Mouse (Mus musculus) ES-E14 (cell line): ENCODE measurements around the gene Hrk. TPM values are rescaled to one million over a fixed set of nuclear protein-coding genes. Genes with fewer than 3 reads are reported as not detected.

ENCODE experiments used
- DNase-seq: peaks from one replicate; pipeline ENCODE4 v3.0.0-alpha.2; 2013; ENCODE audit warnings: low read depth, low spot score
- H3K27ac ChIP-seq: 2 replicates; pipeline ENCODE4 v1.5.1; 2012; ENCODE audit warnings: low read depth, mild to moderate bottlenecking, low read length, moderate library complexity, mixed read lengths; ENCODE audit not compliant: poor library complexity, insufficient read depth, severe bottlenecking
- H3K36me3 ChIP-seq: 2 replicates; pipeline ENCODE4 v1.6.1; 2012; ENCODE audit warnings: mild to moderate bottlenecking, low read length, moderate library complexity, mixed read lengths; ENCODE audit not compliant: control insufficient read depth, poor library complexity, insufficient read depth, severe bottlenecking
- H3K4me1 ChIP-seq, 2 experiments: fragments of 150-350 bp in 1 of 2; sonication (generic) in 1 of 2; 2 replicates each; pipeline ENCODE4 v1.6.1; 2012; ENCODE audit warnings: low read length in 2 of 2, mild to moderate bottlenecking in 1 of 2, mixed read lengths in 1 of 2; ENCODE audit not compliant: control insufficient read depth in 2 of 2, insufficient read depth in 2 of 2, poor library complexity in 1 of 2
- H3K4me3 ChIP-seq, 2 experiments: fragments of 150-350 bp in 1 of 2; sonication (generic) in 1 of 2; 2 replicates each; pipeline ENCODE4 v1.5.1; 2012; ENCODE audit warnings: low read length in 2 of 2, low read depth in 1 of 2, mild to moderate bottlenecking in 1 of 2, mixed read lengths in 1 of 2; ENCODE audit not compliant: insufficient read depth in 1 of 2, poor library complexity in 1 of 2, severe bottlenecking in 1 of 2
- H3K9ac ChIP-seq: 2 replicates; pipeline ENCODE4 v1.6.1; 2012; ENCODE audit warnings: low read depth, mild to moderate bottlenecking, low read length, mixed read lengths; ENCODE audit not compliant: poor library complexity, insufficient read depth, severe bottlenecking
- H3K9me3 ChIP-seq: fragments of 150-350 bp; sonication (generic); 2 replicates; pipeline ENCODE4 v1.6.1; 2012; ENCODE audit warnings: low read depth, mild to moderate bottlenecking, low read length; ENCODE audit not compliant: control insufficient read depth, insufficient read depth
- CHD2 ChIP-seq: IDR thresholded peaks from 2 replicates; pipeline ENCODE4 v1.6.1; 2014; ENCODE audit warnings: mild to moderate bottlenecking, low read depth, low read length, inconsistent platforms
- HCFC1 ChIP-seq: IDR thresholded peaks from 2 replicates; pipeline ENCODE4 v1.6.1; 2012; ENCODE audit warnings: low read length, inconsistent platforms, borderline replicate concordance; ENCODE audit not compliant: insufficient read depth
- MAFK ChIP-seq: IDR thresholded peaks from 2 replicates; pipeline ENCODE4 v1.6.1; 2014; ENCODE audit warnings: mild to moderate bottlenecking, low read depth, low read length, inconsistent platforms; ENCODE audit not compliant: insufficient read depth
- ZC3H11A ChIP-seq: IDR thresholded peaks from 2 replicates; pipeline ENCODE4 v1.6.1; 2012; ENCODE audit warnings: low read depth, mild to moderate bottlenecking, inconsistent platforms, low read length, borderline replicate concordance
- ZNF384 ChIP-seq: IDR thresholded peaks from 2 replicates; pipeline ENCODE4 v1.6.1; 2012; ENCODE audit warnings: low read depth, low read length, inconsistent platforms
- in situ Hi-C, 2 experiments: fragments of 600-800 bp; cut with MboI; formaldehyde crosslinking; loops; one replicate each; pipeline ENCODE4 v1.15.1; 2025; ENCODE audit warnings: low sequenced_read_pairs in 2 of 2, inconsistent platforms in 1 of 2; ENCODE audit not compliant: unreplicated experiment in 2 of 2
- total RNA-seq: library from RNA; depleted of rRNA; stranded (reverse); fragments of 300-350 nt; gene quantifications from 2 replicates; pipeline ENCODE4 v1.2.3, GENCODE M21; 2012

The Hrk gene
- total RNA-seq, 1 experiment: 0.36 TPM

- H3K9me3 ChIP-seq: no peaks in the 10 kb centered on the region
- no peaks in the 10 kb centered on the region for H3K36me3 ChIP-seq
- H3K4me1 ChIP-seq: peaks cover under 1 to 10% of the 10 kb centered on the region in 2 experiments; a peak in 1 of 4 replicates
- TF ChIP-seq HCFC1: no peak
- TF ChIP-seq ZC3H11A: no peak
- TF ChIP-seq MAFK: no peak
- TF ChIP-seq CHD2: no peak
- TF ChIP-seq ZNF384: no peak
- no peak overlapping the region for H3K4me3 ChIP-seq
- H3K27ac ChIP-seq: no peak overlapping the region
- no peak for DNase-seq
- H3K9ac ChIP-seq: no peak overlapping the region
- in situ Hi-C loops: loop anchor here in 1 of 2 experiments (25.0 kb wide), 1 partner anchor 1497 kb away; the partner anchor contains the start of gene Tbx3
Measured at GRCm38 (mm10) chr5:118165462-118165861, 1.0 kb downstream of the Hrk start.

- no peaks in the 10 kb centered on the region for H3K9me3 ChIP-seq
- in situ Hi-C loops: loop anchor here in 1 of 2 experiments (25.0 kb wide), 1 partner anchor 1495 kb away; the partner anchor contains the start of gene Tbx3
- no peak overlapping the region for H3K27ac ChIP-seq
Measured at GRCm38 (mm10) chr5:118167561-118167995, 3.1 kb downstream of the Hrk start.

GRCm38 (mm10) chr5:118169222-118170221 lies 5.1 kb downstream of the Hrk start:
- H3K27ac ChIP-seq: no peak overlapping the region

More at GRCm38 (mm10) chr5:118167561-118167995, 3.1 kb downstream of the Hrk start:
- Histone ChIP-seq H3K4me3 (no peak overlapping the region), H3K36me3 (no peaks in the 10 kb centered on the region), H3K4me1 (0 out of 4 replicates have a peak, but pooled peaks cover 0 to 6% of the 10 kb centered on the region in 2 experiments), H3K9ac (no peak overlapping the region)
- TF ChIP-seq HCFC1: no peak
- TF ChIP-seq ZNF384: no peak
- TF ChIP-seq MAFK: no peak
- TF ChIP-seq ZC3H11A: no peak
- no peak for TF ChIP-seq CHD2
- DNase-seq: no peak

GRCm38 (mm10) chr5:118170888-118171529 lies 6.6 kb downstream of the Hrk start:
- in situ Hi-C loops: loop anchor here in 1 of 2 experiments (25.0 kb wide), 1 partner anchor 1491 kb away; the partner anchor contains the start of gene Tbx3
- H3K27ac ChIP-seq: no peak overlapping the region
- H3K4me1 ChIP-seq: peaks cover 0 to 9% of the 10 kb centered on the region in 2 experiments; a peak in 1 of 4 replicates
- peak overlapping the region; percentile 2 to 90; a peak in 3 of 4 replicates for H3K4me3 ChIP-seq
- H3K9me3 ChIP-seq: no peaks in the 10 kb centered on the region
- no peak for TF ChIP-seq MAFK
- TF ChIP-seq HCFC1: no peak
- TF ChIP-seq ZC3H11A: no peak
- TF ChIP-seq CHD2: no peak
- TF ChIP-seq ZNF384: no peak
- no peaks in the 10 kb centered on the region for H3K36me3 ChIP-seq
- H3K9ac ChIP-seq: no peak overlapping the region
- DNase-seq: no peak

More at GRCm38 (mm10) chr5:118169222-118170221, 5.1 kb downstream of the Hrk start:
- no peak for DNase-seq
- H3K9me3 ChIP-seq: no peaks in the 10 kb centered on the region
- no peak for TF ChIP-seq MAFK
- TF ChIP-seq HCFC1: no peak
- TF ChIP-seq CHD2: no peak
- TF ChIP-seq ZC3H11A: no peak
- TF ChIP-seq ZNF384: no peak
- in situ Hi-C loops: loop anchor here in 1 of 2 experiments (25.0 kb wide), 1 partner anchor 1493 kb away; the partner anchor contains the start of gene Tbx3
- H3K36me3 ChIP-seq: no peaks in the 10 kb centered on the region
- peak overlapping the region; percentile 66 to 90 for H3K4me3 ChIP-seq
- H3K9ac ChIP-seq: peak overlapping the region; percentile 84
- peaks cover 0 to 9% of the 10 kb centered on the region in 2 experiments; a peak in 1 of 4 replicates for H3K4me1 ChIP-seq
